ENCODE assay signal across 8 mouse cellular contexts in genomic region chr7:16844696-16845071, GRCm38 (mm10). TPM values are rescaled to one million over a fixed set of nuclear protein-coding genes. Genes with fewer than 3 reads are reported as not detected.
DNase-seq lines count a peak whose midpoint lies in the region; ATAC-seq and TF ChIP-seq lines count a peak whose summit lies in the region.

No protein-coding gene starts in this region.

- H3K4me2 ChIP-seq in forebrain, embryonic 12.5 days: peak overlapping the region; percentile 89
- peak overlapping the region; percentile 98 for H3K4me2 ChIP-seq in intestine, embryonic 16.5 days (ENCODE audit: low read depth, low read length)
- peak overlapping the region; percentile 91 for H3K4me2 ChIP-seq in midbrain, embryonic 13.5 days (replicated peaks)

- peak; percentile 50 for DNase-seq in kidney, adult 2 months
- no peak for DNase-seq in kidney, adult 18-20 months
- no peak for DNase-seq in cerebellum, adult 18-20 months
- DNase-seq in cerebellum, postnatal 14 days: no peak
- no peak for DNase-seq in T-cell, adult 2 months (ENCODE audit: low spot score)

- no peak for TF ChIP-seq CTCF in kidney, adult 2 months (conservative IDR thresholded peaks at IDR 0.05; ENCODE audit: insufficient read depth, insufficient read length, low read depth, low read length)

- no peak for ATAC-seq in forebrain, embryonic 12.5 days (ENCODE audit: low FRiP score)
- no peak for ATAC-seq in intestine, embryonic 16.5 days
- ATAC-seq in midbrain, embryonic 13.5 days: no peak

- H3K9me3 ChIP-seq in forebrain, embryonic 12.5 days: no peaks in the 10 kb centered on the region
- no peaks in the 10 kb centered on the region for H3K9me3 ChIP-seq in intestine, embryonic 16.5 days (ENCODE audit: control insufficient read depth, low read length)
- no peaks in the 10 kb centered on the region for H3K9me3 ChIP-seq in midbrain, embryonic 13.5 days

- TF ChIP-seq POLR2A in kidney, adult 2 months (IDR thresholded peaks at IDR 0.05; ENCODE audit: low read depth, low read length): no peak

- 0 out of 2 replicates have a peak overlapping the region, but pooled peaks have one; percentile 3 for H3K9ac ChIP-seq in forebrain, embryonic 12.5 days
- peak overlapping the region; percentile 66 for H3K9ac ChIP-seq in intestine, embryonic 16.5 days (ENCODE audit: low read depth, low read length)
- H3K9ac ChIP-seq in midbrain, embryonic 13.5 days (replicated peaks): no peak overlapping the region

- H3K27ac ChIP-seq in kidney, adult 2 months (ENCODE audit: insufficient read depth, low read depth, low read length): peak overlapping the region; percentile 73
- H3K27ac ChIP-seq in forebrain, embryonic 12.5 days: no peak overlapping the region
- peak overlapping the region; percentile 78 for H3K27ac ChIP-seq in intestine, embryonic 16.5 days (ENCODE audit: low read length)
- no peak overlapping the region for H3K27ac ChIP-seq in midbrain, embryonic 13.5 days

- no peaks in the 10 kb centered on the region for H3K27me3 ChIP-seq in kidney, adult 2 months (replicated peaks; ENCODE audit: control insufficient read depth, insufficient read depth, low read length)
- 0 out of 2 replicates have a peak, but pooled peaks cover 5% of the 10 kb centered on the region for H3K27me3 ChIP-seq in forebrain, embryonic 12.5 days
- H3K27me3 ChIP-seq in intestine, embryonic 16.5 days (replicated peaks; ENCODE audit: control insufficient read depth, insufficient read depth, low read length): no peaks in the 10 kb centered on the region
- no peaks in the 10 kb centered on the region for H3K27me3 ChIP-seq in midbrain, embryonic 13.5 days

- 47% methylated on average over 3 of the region's 3 CpGs for WGBS in kidney, adult 2 months
- WGBS in forebrain, embryonic 12.5 days: 70% methylated on average over 3 of the region's 3 CpGs
- WGBS in intestine, embryonic 16.5 days: 56% methylated on average over 3 of the region's 3 CpGs
- 61% methylated on average over 3 of the region's 3 CpGs for WGBS in midbrain, embryonic 13.5 days

- 0 out of 2 replicates have a peak, but pooled peaks cover 5% of the 10 kb centered on the region for H3K4me1 ChIP-seq in kidney, adult 2 months (ENCODE audit: control insufficient read depth, insufficient read depth, low read length)
- H3K4me1 ChIP-seq in forebrain, embryonic 12.5 days: peaks cover 34% of the 10 kb centered on the region
- peaks cover 21% of the 10 kb centered on the region for H3K4me1 ChIP-seq in intestine, embryonic 16.5 days (ENCODE audit: control insufficient read depth, insufficient read depth, low read length)
- peaks cover 30% of the 10 kb centered on the region for H3K4me1 ChIP-seq in midbrain, embryonic 13.5 days (replicated peaks)

- no peaks in the 10 kb centered on the region for H3K36me3 ChIP-seq in kidney, adult 2 months (ENCODE audit: control insufficient read depth, insufficient read depth, low read length)
- peaks cover 29% of the 10 kb centered on the region for H3K36me3 ChIP-seq in forebrain, embryonic 12.5 days (replicated peaks)
- no peaks in the 10 kb centered on the region for H3K36me3 ChIP-seq in intestine, embryonic 16.5 days (ENCODE audit: control insufficient read depth, insufficient read depth, low read length)
- peaks cover 32% of the 10 kb centered on the region for H3K36me3 ChIP-seq in midbrain, embryonic 13.5 days

- H3K4me3 ChIP-seq in kidney, adult 2 months (ENCODE audit: insufficient read depth, low read depth, low read length): peak overlapping the region; percentile 83
- H3K4me3 ChIP-seq in forebrain, embryonic 12.5 days (replicated peaks): no peak overlapping the region
- H3K4me3 ChIP-seq in intestine, embryonic 16.5 days (ENCODE audit: low read length): peak overlapping the region; percentile 64
- no peak overlapping the region; the same call in 1 of the 2 replicates for H3K4me3 ChIP-seq in midbrain, embryonic 13.5 days (replicated peaks)

RNA-seq across cellular contexts. Expression of gene Prkd2, which starts 2.0 kb away (rescaled TPM):
- 18.3 and 23.3 TPM in 2 replicates for polyA plus RNA-seq in kidney, adult 2 months (2012; rRNA removed)
- 10.0 and 10.9 TPM in 2 replicates for polyA plus RNA-seq in forebrain, embryonic 12.5 days (2016; fragmentation: Nextera tagmentation; extraction: Ambion mirVana)
- polyA plus RNA-seq in intestine, embryonic 16.5 days (2015; fragmentation: Nextera tagmentation; extraction: Ambion mirVana): 10.3 and 11.5 TPM in 2 replicates
- polyA plus RNA-seq in midbrain, embryonic 13.5 days (2015; fragmentation: Nextera tagmentation; extraction: Ambion mirVana): 6.4 and 6.6 TPM in 2 replicates

RNA-seq across cellular contexts. Expression of gene Fkrp, which starts 28.2 kb away (rescaled TPM):
- 31.0 and 33.9 TPM in 2 replicates for polyA plus RNA-seq in kidney, adult 2 months (2012; rRNA removed)
- 30.5 and 31.4 TPM in 2 replicates for polyA plus RNA-seq in forebrain, embryonic 12.5 days (2016; fragmentation: Nextera tagmentation; extraction: Ambion mirVana)
- polyA plus RNA-seq in intestine, embryonic 16.5 days (2015; fragmentation: Nextera tagmentation; extraction: Ambion mirVana): 20.3 and 22.3 TPM in 2 replicates
- polyA plus RNA-seq in midbrain, embryonic 13.5 days (2015; fragmentation: Nextera tagmentation; extraction: Ambion mirVana): 43.9 and 46.1 TPM in 2 replicates

RNA-seq across cellular contexts. Expression of gene Strn4, which starts 29.0 kb away (rescaled TPM):
- 94.4 and 116 TPM in 2 replicates for polyA plus RNA-seq in kidney, adult 2 months (2012; rRNA removed)
- polyA plus RNA-seq in forebrain, embryonic 12.5 days (2016; fragmentation: Nextera tagmentation; extraction: Ambion mirVana): 176 and 180 TPM in 2 replicates
- 68.9 and 72.3 TPM in 2 replicates for polyA plus RNA-seq in intestine, embryonic 16.5 days (2015; fragmentation: Nextera tagmentation; extraction: Ambion mirVana)
- 184 and 186 TPM in 2 replicates for polyA plus RNA-seq in midbrain, embryonic 13.5 days (2015; fragmentation: Nextera tagmentation; extraction: Ambion mirVana)

RNA-seq across cellular contexts. Expression of gene Dact3, which starts 30.4 kb away (rescaled TPM):
- polyA plus RNA-seq in kidney, adult 2 months (2012; rRNA removed): 5.5 and 7.5 TPM in 2 replicates
- polyA plus RNA-seq in forebrain, embryonic 12.5 days (2016; fragmentation: Nextera tagmentation; extraction: Ambion mirVana): 2.6 and 3.2 TPM in 2 replicates
- 1.6 and 1.7 TPM in 2 replicates for polyA plus RNA-seq in intestine, embryonic 16.5 days (2015; fragmentation: Nextera tagmentation; extraction: Ambion mirVana)
- 2.8 and 2.9 TPM in 2 replicates for polyA plus RNA-seq in midbrain, embryonic 13.5 days (2015; fragmentation: Nextera tagmentation; extraction: Ambion mirVana)

RNA-seq across cellular contexts. Expression of gene Gng8, which starts 46.9 kb away (rescaled TPM):
- 3.6 and 3.7 TPM in 2 replicates for polyA plus RNA-seq in kidney, adult 2 months (2012; rRNA removed)
- polyA plus RNA-seq in forebrain, embryonic 12.5 days (2016; fragmentation: Nextera tagmentation; extraction: Ambion mirVana): 14.7 and 16.4 TPM in 2 replicates
- polyA plus RNA-seq in intestine, embryonic 16.5 days (2015; fragmentation: Nextera tagmentation; extraction: Ambion mirVana): 7.8 and 9.2 TPM in 2 replicates
- 23.4 and 30.8 TPM in 2 replicates for polyA plus RNA-seq in midbrain, embryonic 13.5 days (2015; fragmentation: Nextera tagmentation; extraction: Ambion mirVana)

Comparison
In these comparisons a context has a peak if more than half of its experiments do, and no peak if none do; other contexts are left out.
1. H3K27ac ChIP-seq: peak in kidney, adult 2 months (single experiment) and intestine, embryonic 16.5 days (single experiment); none in forebrain, embryonic 12.5 days (single experiment) and midbrain, embryonic 13.5 days (single experiment).
2. H3K4me3 ChIP-seq: peak in kidney, adult 2 months (single experiment) and intestine, embryonic 16.5 days (single experiment); none in forebrain, embryonic 12.5 days (single experiment) and midbrain, embryonic 13.5 days (single experiment).
3. Peak in every context shown above with its lines, with median percentiles within 50 percentile points of each other: H3K4me2 ChIP-seq.